Mouse (Mus musculus) erythroblast, embryonic 14.5 days (primary cell): ENCODE measurements around the gene Abraxas2.

Experiments used
- GATA1 ChIP-seq: IDR thresholded peaks from 2 replicates; pipeline ENCODE4 v1.6.1; 2012; ENCODE audit warnings: low read length, inconsistent platforms, mixed read lengths
- TAL1 ChIP-seq: IDR thresholded peaks from 3 replicates; pipeline ENCODE4 v1.6.1; 2012; ENCODE audit warnings: low read length, inconsistent platforms, mixed read lengths

DNA sequence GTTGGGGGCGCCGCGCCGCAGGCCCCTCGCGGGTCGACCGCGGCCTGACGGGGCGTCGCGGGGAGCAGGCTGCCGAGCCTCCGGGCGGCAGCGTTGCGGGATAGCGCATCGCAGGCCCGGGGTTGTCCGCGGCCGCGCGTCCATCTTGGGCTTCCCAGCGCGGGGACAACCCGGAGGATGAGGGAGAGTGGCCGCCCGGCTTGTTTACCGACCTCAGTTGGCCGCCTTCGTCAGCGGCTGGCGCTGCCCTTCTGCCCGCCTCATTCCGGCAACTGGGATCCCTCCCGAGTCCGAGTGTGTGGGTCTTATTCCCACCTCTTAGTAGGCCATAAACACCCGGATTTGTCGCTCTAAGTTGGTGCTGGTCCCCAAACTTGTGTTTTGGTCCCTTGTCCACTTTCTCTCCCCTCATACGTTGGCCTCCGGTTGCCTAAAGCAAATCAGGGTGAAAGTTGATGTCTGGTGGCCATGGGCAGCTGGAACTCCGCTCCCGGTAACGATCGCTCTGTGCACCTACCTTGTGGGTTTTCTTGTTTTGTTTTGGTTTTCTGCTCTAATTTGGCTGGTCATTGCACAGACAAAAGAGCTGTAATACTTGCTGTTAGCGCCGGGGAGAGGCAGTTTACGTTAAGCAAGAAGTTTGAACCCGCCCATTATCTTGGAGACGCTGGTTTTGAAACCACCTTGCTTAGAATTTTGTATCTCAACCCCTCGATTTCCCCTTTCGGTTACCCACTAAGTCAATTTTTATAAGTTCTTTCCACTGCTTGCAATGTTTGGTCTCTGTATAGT lies 72.7 kb downstream of the Abraxas2 start:
- TF ChIP-seq TAL1: no peak
- no peak for TF ChIP-seq GATA1
